Mouse (Mus musculus): ENCODE measurements around the gene Fam161a.

Fam161a gene

DNA sequence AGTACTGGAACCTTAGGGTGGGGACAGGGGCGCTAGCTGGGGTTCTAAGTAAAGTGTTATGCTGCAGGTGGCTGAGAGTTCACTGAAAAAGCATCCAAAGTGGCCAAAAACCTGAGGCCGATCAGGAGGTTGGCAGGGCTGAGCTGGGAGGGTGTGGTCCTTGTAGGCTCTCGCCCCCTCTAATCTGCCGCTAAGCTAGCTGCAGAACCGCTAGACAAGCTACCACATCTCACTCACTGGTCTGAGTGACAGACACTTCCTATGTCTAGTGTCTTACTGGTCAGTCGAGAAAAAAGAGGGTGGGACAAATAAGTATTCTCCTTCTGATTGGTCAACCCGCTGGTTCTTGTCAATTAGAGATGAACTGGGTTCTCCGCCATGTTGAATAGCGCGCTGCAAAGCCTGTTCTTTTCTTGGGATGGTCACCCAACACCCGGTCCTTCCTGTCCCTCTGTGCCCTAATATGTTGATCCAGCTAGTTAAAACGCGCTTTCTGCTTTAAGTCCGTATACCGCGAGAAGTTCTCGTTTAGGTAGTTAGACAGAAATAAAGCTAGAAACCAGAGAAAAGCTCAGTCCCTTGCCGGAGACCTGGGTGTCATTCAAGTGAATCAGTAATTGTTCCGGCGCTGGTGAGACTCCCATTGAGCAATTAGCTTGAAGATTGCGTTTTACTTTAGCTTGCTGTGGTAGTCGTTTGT, at the start of gene Fam161a:
Gene Fam161a (plus strand): TSS at position 51 of the 700 bp plus-strand sequence.
- peak; percentile 97 for DNase-seq (ENCODE audit: low spot score)

DNA sequence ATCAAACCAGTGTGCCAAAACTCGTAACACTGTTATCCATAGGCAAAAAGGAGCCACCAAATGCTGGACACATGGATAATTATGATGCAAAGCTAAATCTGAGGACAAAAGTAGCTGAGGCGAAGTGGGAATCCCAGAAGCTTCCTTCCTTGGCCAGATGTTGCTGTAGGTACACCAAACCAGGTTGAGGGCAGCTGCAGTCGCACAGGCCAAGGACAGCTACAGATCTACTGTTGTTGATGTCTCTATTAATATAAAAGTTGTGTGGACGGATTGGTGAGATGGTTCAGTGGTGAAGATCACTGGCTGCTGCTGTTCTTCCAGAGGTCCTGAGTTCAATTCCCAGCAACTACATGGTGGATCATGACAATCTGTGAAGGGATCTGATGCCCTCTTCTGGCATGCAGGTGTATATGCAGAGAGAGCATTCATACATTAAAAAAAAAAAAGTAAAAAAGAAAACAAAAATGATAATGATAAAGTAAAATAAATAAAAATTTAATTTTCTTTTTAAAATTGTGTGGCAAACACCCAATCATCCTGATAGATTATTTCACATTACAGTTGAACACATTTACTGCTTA, 49.4 kb upstream of the Fam161a start:
- no peak for DNase-seq (ENCODE audit: low spot score)

DNA sequence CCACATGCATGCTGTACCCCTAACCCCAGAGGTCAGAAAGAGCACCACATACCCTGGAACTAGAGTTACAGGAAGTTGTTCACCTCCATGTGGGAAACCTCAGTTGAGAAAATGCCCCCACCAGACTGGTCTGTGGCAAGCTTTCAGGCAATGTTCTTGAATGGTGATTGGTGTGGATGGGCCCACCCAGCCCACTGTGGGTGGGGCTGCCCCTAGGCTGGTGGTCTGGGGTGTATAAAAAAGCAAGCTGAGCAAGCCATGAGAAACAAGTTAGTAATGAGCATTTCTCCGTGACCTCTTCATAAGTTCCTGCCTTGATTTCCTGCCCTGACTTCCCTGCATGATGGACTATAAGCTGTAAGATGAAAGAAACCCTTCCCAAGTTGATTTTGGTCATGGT, 45.2 kb upstream of the Fam161a start:
- DNase-seq (ENCODE audit: low spot score), result no peak

DNA sequence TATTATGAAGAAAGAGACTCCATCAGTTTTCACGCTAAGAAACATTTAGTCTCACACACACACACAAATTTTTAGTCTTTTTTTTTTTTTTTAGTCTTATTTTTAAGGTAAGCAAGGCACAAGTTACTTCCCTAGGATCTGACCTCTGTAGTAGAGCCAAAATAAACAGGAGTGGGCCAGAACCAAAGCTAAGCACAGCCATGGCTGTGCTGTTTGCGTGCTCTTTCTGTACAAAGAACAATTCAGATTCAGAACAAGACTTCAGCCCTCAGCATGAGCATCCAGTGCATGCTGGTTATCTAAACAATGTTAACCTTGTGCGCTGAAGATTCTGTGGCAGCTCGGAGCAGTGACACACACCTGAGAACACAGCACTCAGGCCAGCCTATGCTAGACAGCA, 42.9 kb upstream of the Fam161a start:
- no peak for DNase-seq (ENCODE audit: low spot score)

DNA sequence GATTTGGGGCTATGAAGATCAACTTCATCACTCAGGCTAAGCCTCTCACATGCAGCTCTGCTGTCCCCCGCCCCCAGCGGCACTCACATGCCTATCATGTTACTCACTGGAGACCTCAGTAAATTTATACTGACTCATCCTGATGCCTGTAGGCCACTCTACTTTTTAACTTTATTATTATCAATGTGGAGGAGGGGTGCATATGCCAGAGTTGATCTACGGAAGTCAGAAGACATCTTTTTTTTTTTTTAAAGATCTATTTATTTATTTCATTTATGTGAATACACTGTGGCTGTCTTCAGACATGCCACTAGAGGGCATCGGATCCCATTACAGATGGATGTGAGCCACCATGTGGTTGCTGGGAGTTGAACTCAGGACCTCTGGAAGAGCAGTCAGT, 41.8 kb upstream of the Fam161a start:
- no peak for DNase-seq (ENCODE audit: low spot score)

DNA sequence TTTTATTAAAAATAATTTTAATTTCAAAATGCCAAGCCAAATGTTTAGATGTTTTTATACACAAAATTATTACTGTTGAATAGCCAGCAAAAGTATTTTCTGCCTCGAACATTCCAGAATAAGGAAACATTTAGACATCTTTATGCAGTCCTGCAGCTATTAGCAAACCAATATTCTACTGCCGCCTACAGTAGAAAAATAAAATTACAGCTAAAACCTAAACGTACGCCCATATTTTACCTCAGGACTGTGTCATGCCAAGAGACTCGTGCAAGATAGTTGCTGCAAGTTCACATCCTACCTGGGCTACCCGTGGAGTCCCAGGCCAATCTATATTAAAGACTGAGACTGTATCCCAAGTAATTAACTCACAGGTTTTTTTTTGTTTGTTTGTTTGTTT, 37.8 kb upstream of the Fam161a start:
- DNase-seq (ENCODE audit: low spot score), result peak; percentile 50

DNA sequence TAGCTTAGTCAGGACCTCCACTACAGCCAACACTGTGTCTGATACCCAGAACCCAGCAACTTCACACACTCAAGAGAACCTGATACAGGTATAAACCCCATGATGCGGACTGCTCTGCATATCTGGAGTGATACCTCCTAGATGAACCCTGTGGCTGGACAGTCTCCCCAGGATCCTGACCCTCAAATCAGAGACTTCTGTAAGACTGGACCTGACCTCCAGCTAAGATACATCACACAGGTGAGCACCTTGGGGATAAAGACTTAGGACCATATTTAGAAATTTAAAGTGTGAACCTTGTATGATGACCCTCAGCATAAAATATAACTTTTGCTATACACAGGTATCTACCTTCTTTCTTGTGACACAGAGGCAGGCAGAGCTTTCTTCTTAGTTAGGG, 36.8 kb upstream of the Fam161a start:
- no peak for DNase-seq (ENCODE audit: low spot score)

DNA sequence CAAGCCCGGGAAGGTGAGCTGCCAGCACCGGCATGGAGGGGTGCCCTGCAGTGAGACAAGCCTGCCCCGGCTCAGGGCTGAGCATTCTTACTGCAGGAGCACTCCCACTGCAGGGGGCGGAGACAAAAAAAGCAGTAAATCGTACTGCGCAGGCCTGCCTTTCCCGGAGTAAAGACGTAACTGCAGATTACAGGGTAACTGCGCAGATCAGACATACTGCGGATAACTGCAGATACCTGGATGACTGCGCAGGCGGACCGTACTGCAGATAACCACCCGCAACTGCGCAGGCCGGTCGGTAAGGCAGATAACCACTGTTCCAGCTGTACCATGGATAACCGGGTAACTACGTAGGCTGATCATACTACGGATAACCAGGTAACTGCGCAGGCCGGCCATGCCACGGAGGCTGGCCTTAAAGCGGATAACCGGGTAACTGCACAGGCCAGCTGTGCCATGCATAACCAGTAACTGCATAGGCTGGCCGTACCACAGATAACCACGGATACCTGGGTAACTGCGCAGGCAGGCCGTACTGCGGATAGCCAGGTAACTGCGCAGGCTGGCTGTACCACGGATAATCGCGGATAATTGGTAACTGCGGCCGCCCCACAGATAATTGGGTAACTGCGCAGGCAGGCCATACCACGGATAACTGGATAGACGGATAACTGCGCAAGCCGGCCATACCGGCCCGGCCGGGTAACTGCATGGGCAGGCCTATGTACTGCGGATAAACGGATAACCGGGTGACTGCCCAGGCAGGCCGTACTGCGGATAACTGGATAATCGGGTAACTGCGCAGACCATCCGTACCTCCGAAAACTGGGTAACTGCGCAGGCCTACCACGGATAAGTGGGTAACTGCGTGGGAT, 35.3 kb upstream of the Fam161a start, which contains the start of gene Zrsr1:
Gene Zrsr1 (plus strand): TSS at position 171 of the 875 bp plus-strand sequence.
- no peak for DNase-seq (ENCODE audit: low spot score)

DNA sequence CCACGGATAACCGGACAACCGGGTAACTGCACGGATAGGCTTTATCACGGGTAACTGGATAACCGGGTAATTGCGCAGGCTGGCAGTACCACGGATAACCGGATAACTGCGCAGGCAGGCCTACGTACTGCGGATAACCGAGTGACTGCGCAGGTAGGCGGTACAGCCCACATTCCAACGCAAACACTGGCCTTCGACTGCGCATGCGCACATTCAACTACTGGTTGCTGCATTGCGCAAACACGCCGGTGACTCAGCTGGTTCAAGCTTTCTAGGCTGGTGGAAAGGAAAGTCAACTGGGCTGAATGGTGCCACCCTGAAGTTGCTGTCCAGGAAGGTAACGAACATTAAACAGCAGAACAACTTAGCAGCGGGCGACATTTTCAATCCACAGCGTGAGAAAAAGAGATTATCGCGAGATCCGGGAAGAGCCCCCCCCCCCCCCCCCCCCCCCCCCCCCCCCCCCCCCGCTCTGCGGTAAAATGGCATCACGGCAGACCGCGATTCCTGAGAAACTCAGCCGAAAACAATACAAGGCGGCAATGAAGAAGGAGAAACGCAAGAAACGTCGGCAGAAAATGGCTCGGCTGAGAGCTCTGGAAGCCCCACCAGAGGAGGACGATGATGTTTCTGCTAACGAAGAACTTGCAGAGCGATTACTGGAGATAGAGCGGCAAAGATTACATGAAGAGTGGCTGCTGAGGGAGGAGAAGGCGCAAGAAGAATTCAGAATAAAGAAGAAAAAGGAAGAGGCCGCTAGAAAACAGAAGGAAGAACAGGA, 34.4 kb upstream of the Fam161a start:
- peak; percentile 77 for DNase-seq (ENCODE audit: low spot score)

DNA sequence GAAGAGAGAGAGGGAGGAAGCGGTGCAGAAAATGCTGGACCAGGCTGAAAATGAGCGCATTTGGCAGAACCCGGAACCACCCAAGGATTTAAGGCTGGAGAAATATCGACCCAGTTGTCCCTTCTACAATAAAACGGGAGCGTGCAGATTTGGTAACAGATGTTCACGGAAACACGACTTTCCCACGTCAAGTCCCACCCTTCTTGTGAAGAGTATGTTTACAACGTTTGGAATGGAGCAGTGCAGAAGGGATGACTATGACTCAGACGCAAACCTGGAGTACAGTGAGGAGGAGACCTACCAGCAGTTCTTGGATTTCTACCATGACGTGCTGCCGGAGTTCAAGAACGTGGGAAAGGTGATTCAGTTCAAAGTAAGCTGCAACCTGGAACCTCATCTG, 33.7 kb upstream of the Fam161a start:
- DNase-seq (ENCODE audit: low spot score), result no peak

DNA sequence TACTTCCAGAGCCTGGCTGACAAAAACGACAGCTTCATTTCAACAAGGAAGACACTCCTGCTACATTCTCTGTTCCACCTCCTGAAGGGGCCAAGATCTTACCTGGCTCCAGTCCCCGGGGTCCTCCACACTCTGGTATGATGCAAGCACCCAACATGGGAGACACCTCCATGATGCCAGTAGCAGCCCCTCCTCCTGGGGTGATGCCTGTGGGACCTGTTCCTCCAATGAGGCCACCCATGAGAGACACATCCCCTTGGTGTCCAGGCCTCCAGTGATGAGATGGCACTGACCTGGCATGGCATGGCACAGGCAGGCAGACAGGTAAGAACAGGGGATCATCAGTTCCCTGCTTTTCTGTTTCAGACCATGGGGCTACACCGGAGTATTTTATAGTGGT, 29.1 kb upstream of the Fam161a start:
- DNase-seq (ENCODE audit: low spot score), result no peak

DNA sequence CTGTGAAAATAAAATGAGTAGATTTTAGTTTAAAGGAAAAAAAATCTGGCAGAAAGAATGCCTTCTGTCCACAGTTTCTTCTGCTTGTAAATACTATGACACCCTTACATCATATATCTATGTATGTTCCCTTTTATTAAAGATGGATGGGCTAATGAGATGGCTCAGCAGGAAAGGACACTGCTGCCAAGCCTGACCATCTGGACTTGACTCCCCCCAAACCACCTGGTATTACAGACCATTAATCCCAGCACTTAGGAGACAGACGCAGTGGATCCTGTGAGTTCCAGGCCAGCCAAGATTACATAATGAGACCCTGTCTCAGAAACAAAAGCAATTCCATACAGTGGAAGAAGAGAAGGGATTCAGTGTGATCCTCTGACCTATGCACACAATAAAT, 28.6 kb upstream of the Fam161a start:
- DNase-seq (ENCODE audit: low spot score), result no peak

DNA sequence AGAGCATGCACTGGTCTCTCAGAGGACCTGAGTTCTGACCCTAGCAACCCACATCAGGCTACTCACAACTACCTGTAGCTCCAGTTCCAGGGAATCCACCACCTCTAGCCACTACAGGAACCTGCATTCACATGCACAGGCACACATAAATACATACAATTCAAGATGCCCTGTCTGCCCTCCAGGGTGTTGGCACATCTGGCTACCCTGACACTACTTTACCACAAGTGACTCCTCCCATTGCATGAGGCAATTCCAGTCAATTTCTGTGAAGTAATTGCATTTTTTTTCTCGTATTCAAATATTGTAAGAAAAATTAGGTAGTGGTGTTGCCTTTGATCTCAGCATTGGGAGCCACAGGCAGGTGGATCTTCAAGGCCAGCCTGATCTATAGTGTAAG, 28.1 kb upstream of the Fam161a start:
- no peak for DNase-seq (ENCODE audit: low spot score)

DNA sequence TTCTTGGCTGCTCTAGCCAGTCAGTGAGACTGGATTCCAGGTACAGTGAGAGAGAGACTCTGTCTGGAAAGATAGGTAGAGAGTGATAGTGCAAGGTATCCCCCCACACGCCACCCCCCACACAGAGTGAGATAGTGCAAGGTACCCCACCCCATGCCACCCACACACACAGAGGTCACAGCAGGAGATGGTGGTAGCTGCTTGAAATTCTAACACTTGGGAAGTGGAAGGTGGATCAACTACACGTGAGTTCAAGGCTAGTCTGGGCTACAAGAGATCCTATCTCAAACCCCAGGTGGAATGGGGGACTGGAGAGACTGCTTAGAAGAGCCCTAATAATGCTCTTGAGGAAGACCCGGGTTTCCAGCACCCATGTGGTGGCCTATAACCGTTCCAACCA, 26.3 kb upstream of the Fam161a start:
- DNase-seq (ENCODE audit: low spot score), result no peak

DNA sequence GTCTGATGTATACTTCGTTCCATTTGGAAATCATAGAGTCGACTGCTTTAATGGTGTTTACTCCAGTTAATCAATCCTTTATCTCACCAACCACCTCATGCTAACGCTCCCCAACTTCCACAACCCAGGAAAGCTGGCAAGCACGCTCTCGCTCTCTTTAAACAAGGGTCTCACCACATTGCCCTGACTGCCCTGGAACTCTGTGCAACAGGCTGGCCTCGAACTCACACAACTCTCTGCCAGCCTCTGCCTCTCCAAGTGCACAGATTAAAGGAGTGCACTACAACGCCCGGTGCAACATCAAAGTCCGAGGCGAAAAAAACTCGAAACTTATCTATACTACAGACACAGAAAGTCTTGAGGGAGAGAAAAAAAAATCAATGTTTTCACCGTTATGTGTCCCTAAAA, 25.8 kb upstream of the Fam161a start:
- no peak for DNase-seq (ENCODE audit: low spot score)

DNA sequence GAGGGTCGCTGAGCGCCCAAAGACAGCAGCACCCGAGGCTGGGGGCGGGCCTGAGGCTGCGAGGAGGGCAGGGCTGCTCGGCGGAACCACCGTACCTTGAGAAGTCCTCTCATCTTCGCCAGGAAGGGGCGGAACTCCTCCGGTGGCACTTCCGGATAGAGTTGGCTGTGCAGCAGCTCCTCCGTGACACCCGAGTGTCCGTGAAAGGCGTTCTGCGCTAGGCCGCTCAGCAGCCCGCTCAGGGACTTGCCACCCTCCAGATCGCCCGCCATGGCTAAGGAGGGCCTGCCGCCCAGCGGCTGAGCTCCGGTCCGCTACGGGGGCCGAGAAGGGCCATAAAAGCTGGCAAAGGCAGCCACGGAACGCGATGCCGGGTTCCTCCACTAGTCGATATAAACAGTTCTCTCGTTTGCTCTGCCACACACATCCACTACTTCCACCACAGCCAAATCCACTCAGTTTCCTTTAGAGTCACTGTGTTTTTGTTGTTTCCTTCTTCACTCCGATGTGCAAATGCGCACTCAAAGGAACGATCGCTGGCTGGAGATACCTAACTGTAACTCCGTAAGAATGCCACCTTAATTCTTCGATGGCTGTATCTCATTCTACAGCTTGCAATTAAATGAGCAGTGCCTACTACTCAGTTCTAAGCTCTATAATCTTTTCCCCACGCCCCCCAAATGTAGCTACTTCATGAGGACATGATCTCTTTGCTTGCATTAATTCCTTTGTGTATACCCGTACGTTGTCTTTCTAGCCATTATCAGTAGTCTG, 25.2 kb upstream of the Fam161a start, which contains the start of the genes Gm28048 and Commd1:
Gene Gm28048 (minus strand): TSS at position 107 of the 774 bp plus-strand sequence.
Gene Commd1 (minus strand): TSS at position 399 of the 774 bp plus-strand sequence.
- peak; percentile 91 for DNase-seq (ENCODE audit: low spot score)

DNA sequence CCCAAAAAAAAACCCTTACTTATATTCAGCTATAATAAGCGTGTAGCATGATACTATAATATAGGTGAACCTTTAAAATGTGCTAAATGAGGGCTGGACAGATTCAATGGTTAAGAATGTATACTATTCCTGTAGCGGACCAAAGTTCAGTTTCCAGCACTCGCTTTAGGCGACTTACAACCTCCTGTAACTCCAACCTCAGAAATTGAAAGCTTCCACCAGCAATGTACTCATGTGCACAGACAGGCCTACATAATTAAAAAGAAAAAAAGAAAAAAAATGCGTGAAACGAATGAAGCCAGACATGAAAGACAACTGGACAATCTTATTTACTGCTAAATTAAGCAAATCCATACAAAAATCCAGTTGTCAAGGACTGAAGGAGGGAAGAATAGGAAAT, 24.5 kb upstream of the Fam161a start:
- no peak for DNase-seq (ENCODE audit: low spot score)

DNA sequence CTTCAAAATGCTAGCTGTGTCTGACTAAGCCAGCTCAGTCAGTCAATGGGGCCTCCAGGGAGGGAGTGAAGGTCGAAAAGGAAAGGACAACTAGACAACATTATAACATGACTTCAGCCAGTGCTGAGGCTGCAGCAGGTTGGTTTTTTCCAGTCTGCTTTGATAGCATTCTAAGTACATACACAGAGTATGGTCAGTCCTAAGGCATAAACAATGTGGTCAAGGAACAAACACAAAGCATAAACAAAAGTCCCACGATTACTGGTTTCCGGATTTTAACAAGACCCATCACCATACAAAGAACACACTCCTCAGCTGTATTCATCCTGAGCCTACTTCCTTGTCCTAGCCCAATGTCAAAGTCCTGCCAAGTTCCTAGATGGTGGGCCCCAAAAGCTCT, 21.8 kb upstream of the Fam161a start:
- no peak for DNase-seq (ENCODE audit: low spot score)

DNA sequence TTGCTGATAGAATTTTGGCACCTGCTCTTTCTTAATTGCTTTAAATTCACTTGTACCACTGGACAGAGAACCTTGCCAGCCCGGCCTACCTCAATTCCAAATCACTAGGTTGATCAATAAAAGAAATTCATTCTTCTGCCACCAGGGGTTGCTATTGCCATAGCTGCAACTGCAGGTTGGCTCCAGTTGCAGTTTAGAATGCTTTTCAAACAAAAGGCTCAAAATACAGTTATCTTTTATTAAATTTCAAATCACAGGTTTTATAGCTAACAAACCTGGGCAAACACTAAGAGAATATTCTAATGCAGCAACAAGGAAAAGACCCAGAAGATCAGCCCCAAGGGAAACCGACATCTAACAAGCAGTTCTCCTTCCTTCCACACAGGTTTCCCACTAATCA, 20.0 kb upstream of the Fam161a start:
- DNase-seq (ENCODE audit: low spot score), result peak; percentile 71

DNA sequence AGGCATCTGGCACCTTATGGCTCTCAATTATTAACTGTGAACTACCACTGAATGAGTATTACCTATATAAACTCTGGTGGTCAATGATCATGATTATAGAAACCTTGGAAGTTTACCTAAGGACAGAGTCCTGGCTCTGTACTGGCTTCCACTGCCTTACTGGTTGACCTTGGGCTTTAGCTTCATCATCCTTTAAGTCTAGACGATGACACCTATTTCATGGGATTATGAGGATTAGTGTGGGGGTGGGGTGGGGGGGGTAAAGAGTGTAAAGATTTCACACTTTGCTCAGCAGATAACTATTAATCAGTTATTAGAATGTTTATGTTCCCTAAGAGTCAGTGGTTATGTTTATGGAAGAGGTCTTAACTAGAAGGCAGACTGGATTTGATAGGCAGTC, 17.5 kb upstream of the Fam161a start:
- no peak for DNase-seq (ENCODE audit: low spot score)
